Mouse (Mus musculus) heart, adult 2 months (tissue): ENCODE measurements at regions not wholly inside any gene's neighbourhood (a gene's known extent, or its start where the extent isn't known, plus 50 kb on each side); places are given as distances from the start of the nearest gene placed in this dataset.

ENCODE experiments used
- DNase-seq, 2 experiments: peaks; one replicate each; pipeline ENCODE4 v3.0.0; 2021
- H3K27ac ChIP-seq: fragments of 200-600 bp; 2 replicates; pipeline ENCODE4 v1.8.1; 2022
- H3K27me3 ChIP-seq: fragments of 200-500 bp; 2 replicates; pipeline ENCODE4 v1.6.1; 2012; ENCODE audit warnings: mild to moderate bottlenecking, low read length, inconsistent platforms, mixed read lengths; ENCODE audit not compliant: control insufficient read depth, insufficient read depth
- H3K36me3 ChIP-seq: fragments of 200-500 bp; 2 replicates; pipeline ENCODE4 v1.6.1; 2012; ENCODE audit warnings: low read length, inconsistent platforms; ENCODE audit not compliant: control insufficient read depth, insufficient read depth
- H3K4me1 ChIP-seq: fragments of 200-500 bp; 2 replicates; pipeline ENCODE4 v1.6.1; 2011; ENCODE audit warnings: low read length; ENCODE audit not compliant: control insufficient read depth, insufficient read depth
- H3K4me3 ChIP-seq: fragments of 200-600 bp; 2 replicates; pipeline ENCODE4 v1.8.1; 2022
- H3K79me2 ChIP-seq: fragments of 200-500 bp; replicated peaks from 2 replicates; pipeline ENCODE4 v1.6.1; 2012; ENCODE audit warnings: mild to moderate bottlenecking, inconsistent platforms, low read length, moderate library complexity, mixed read lengths; ENCODE audit not compliant: control insufficient read depth, insufficient read depth
- H3K9ac ChIP-seq: fragments of 200-500 bp; 2 replicates; pipeline ENCODE4 v1.6.1; 2012; ENCODE audit warnings: low read depth, mild to moderate bottlenecking, control low read depth, inconsistent platforms, low read length, mixed read lengths
- CTCF ChIP-seq: fragments of 200-600 bp; IDR thresholded peaks from 2 replicates; pipeline ENCODE4 v1.8.1; 2022; ENCODE audit warnings: antibody characterized with exemption, mild to moderate bottlenecking, moderate library complexity
- EP300 ChIP-seq: fragments of 200-500 bp; IDR thresholded peaks from 2 replicates; pipeline ENCODE4 v1.6.1; 2011; ENCODE audit warnings: low read depth, low read length, control low read depth; ENCODE audit not compliant: insufficient read depth
- POLR2A ChIP-seq: fragments of 200-500 bp; IDR thresholded peaks from 2 replicates; pipeline ENCODE4 v1.6.1; 2011; ENCODE audit warnings: mild to moderate bottlenecking, low read depth, low read length, control low read depth; ENCODE audit not compliant: insufficient read depth
- WGBS: fragments of 180-500 bp; shearing (Covaris S2); methylation state at CpG from one replicate; pipeline ENCODE4 v1.1.7; 2018; 5-methylcytosine and 5-hydroxymethylcytosine counted together
- intact Hi-C: fragments of 180-260 bp; cut with DNase I; formaldehyde crosslinking; loops from one replicate; pipeline ENCODE4 v1.15.1; 2025

- WGBS, result 33% methylated on average over 21 of the region's 21 CpGs
- Histone ChIP-seq H3K27me3 (no peaks in the 10 kb centered on the region), H3K79me2 (no peaks in the 10 kb centered on the region), H3K36me3 (no peaks in the 10 kb centered on the region), H3K4me3 (no peak overlapping the region), H3K27ac (no peak overlapping the region), H3K4me1 (no peaks in the 10 kb centered on the region), H3K9ac (no peak overlapping the region)
- peak; percentile 68; the same call in 1 of the 2 replicates for TF ChIP-seq EP300
- TF ChIP-seq POLR2A, result no peak
- TF ChIP-seq CTCF, result peak; percentile 93
- intact Hi-C loops, result loop anchor here (1.0 to 5.0 kb wide), 3 partner anchors 101 to 304 kb away; no protein-coding TSS in a partner anchor
- DNase-seq, result peak; percentile 18 to 51
These were observed 69.4 kb upstream of the Ptpn13 start for GRCm38 (mm10) chr5:103355372-103356300.

- no peak for DNase-seq
- Histone ChIP-seq H3K27me3 (no peaks in the 10 kb centered on the region), H3K4me1 (no peaks in the 10 kb centered on the region), H3K9ac (no peak overlapping the region), H3K4me3 (no peak overlapping the region), H3K27ac (no peak overlapping the region), H3K36me3 (no peaks in the 10 kb centered on the region), H3K79me2 (no peaks in the 10 kb centered on the region)
- TF ChIP-seq EP300 (no peak), POLR2A (no peak), CTCF (peak; percentile 79)
- WGBS, result 13% methylated on average over 2 of the region's 2 CpGs
- intact Hi-C loops, result no loop called here
These were observed 81.1 kb upstream of the Ptpn13 start for GRCm38 (mm10) chr5:103343869-103344268.

- no peaks in the 10 kb centered on the region for H3K27me3 ChIP-seq
- DNase-seq, result no peak
- intact Hi-C loops, result no loop called here
These were observed 83.5 kb upstream of the Ptpn13 start for GRCm38 (mm10) chr5:103341456-103341855.

GRCm38 (mm10) chr5:103340626-103341025, 84.4 kb upstream of the Ptpn13 start:
- TF ChIP-seq EP300, result no peak
- TF ChIP-seq POLR2A, result no peak
- TF ChIP-seq CTCF, result no peak
- Histone ChIP-seq H3K27ac (no peak overlapping the region), H3K79me2 (no peaks in the 10 kb centered on the region), H3K4me1 (no peaks in the 10 kb centered on the region), H3K4me3 (no peak overlapping the region), H3K27me3 (no peaks in the 10 kb centered on the region), H3K9ac (no peak overlapping the region), H3K36me3 (no peaks in the 10 kb centered on the region)
- intact Hi-C loops, result no loop called here
- no peak for DNase-seq
- WGBS, result 41% methylated on average over 9 of the region's 9 CpGs

More at GRCm38 (mm10) chr5:103341456-103341855, 83.5 kb upstream of the Ptpn13 start:
- no peak overlapping the region for H3K9ac ChIP-seq
- no peaks in the 10 kb centered on the region for H3K79me2 ChIP-seq
- H3K4me1 ChIP-seq, result no peaks in the 10 kb centered on the region
- no peak overlapping the region for H3K4me3 ChIP-seq
- H3K27ac ChIP-seq, result no peak overlapping the region
- TF ChIP-seq CTCF (no peak), EP300 (no peak), POLR2A (no peak)
- 56% methylated on average over 3 of the region's 3 CpGs for WGBS
- no peaks in the 10 kb centered on the region for H3K36me3 ChIP-seq

GRCm38 (mm10) chr5:103336689-103337490, 88.1 kb upstream of the Ptpn13 start:
- DNase-seq, result no peak
- 30% methylated on average over 11 of the region's 11 CpGs for WGBS
- Histone ChIP-seq H3K27me3 (no peaks in the 10 kb centered on the region), H3K9ac (no peak overlapping the region), H3K27ac (no peak overlapping the region), H3K4me1 (no peaks in the 10 kb centered on the region), H3K4me3 (no peak overlapping the region), H3K79me2 (no peaks in the 10 kb centered on the region), H3K36me3 (no peaks in the 10 kb centered on the region)
- TF ChIP-seq POLR2A (no peak), EP300 (no peak), CTCF (no peak)
- intact Hi-C loops, result no loop called here
